Mouse (Mus musculus): ENCODE results near the gene Psmg3. TPM values are rescaled to one million over a fixed set of nuclear protein-coding genes. Genes with fewer than 3 reads are reported as not detected.

The Psmg3 gene
- polyA plus RNA-seq, 1 experiment from 2014 or later: 96.6 TPM

DNA sequence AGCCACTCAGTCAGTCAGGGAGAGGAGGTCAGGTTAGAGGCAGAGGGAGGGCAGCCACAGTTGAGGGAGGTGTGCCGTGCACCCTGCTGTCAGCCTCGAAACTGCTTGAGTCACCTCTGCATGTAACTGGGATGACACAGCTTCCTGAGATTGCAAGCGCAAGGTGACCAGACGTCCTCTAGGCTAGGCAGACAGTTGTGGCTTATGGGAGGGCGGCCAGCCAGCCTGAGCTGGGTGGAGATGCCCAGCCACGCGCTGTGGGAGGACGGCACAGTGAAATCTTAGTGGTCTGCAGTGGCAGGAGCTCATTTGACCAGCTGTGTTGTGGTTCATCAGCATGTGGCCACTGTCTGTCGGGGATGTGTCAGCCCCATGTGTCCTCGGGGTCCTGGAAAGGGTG, 31.7 kb downstream of the Psmg3 start:
- Histone ChIP-seq H3K36me3 (ENCODE audit: control insufficient read depth, insufficient read depth, low read length) (peaks cover 4% of the 10 kb centered on the region), H3K9me3 (ENCODE audit: control insufficient read depth, low read length) (no peaks in the 10 kb centered on the region), H3K4me3 (ENCODE audit: low read depth, low read length) (no peak overlapping the region), H3K4me1 (replicated peaks; ENCODE audit: control insufficient read depth, insufficient read depth, low read length) (peaks cover 61% of the 10 kb centered on the region), H3K9ac (ENCODE audit: low read length) (no peak overlapping the region), H3K27me3 (replicated peaks; ENCODE audit: control insufficient read depth, insufficient read depth, low read length) (no peaks in the 10 kb centered on the region), H3K4me2 (ENCODE audit: low read length) (no peak overlapping the region), H3K27ac (ENCODE audit: low read depth) (no peak overlapping the region)
- DNase-seq (ENCODE audit: low spot score): no peak
- WGBS: 69% methylated on average over 10 of the region's 10 CpGs
- no peak for ATAC-seq (replicated peaks; ENCODE audit: low FRiP score, low TSS enrichment, low read depth)

DNA sequence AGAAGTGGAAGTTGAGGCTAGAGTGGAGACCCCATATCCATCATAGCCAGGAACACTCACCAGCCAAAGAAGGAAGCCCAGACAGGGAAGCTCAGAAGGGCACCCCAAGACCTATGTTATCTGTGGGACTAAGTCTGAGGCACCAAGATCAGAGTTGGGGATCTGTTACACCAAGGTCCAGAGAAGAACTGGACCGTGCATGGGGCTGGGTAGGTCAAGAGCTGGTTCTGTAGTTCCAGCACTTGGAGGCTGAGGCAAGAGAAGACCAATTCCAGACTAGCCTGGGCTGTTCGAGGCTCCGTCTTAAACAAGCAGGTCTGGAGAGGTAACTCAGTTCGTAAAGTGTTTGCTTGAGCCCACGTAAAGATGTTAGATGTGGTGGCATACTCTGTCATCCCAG, 32.5 kb downstream of the Psmg3 start:
- H3K4me3 ChIP-seq (ENCODE audit: low read depth, low read length): no peak overlapping the region
- ATAC-seq (replicated peaks; ENCODE audit: low FRiP score, low TSS enrichment, low read depth) (no peak), DNase-seq (ENCODE audit: low spot score) (no peak)
- WGBS: 87% methylated on average over 5 of the region's 5 CpGs
- H3K9me3 ChIP-seq (ENCODE audit: control insufficient read depth, low read length): no peaks in the 10 kb centered on the region
- peak overlapping the region; percentile 66 for H3K27ac ChIP-seq (ENCODE audit: low read depth)
- H3K27me3 ChIP-seq (replicated peaks; ENCODE audit: control insufficient read depth, insufficient read depth, low read length): no peaks in the 10 kb centered on the region
- peak overlapping the region; percentile 93; the same call in 1 of the 2 replicates for H3K4me2 ChIP-seq (ENCODE audit: low read length)
- peaks cover 61% of the 10 kb centered on the region for H3K4me1 ChIP-seq (replicated peaks; ENCODE audit: control insufficient read depth, insufficient read depth, low read length)
- H3K36me3 ChIP-seq (ENCODE audit: control insufficient read depth, insufficient read depth, low read length): no peaks in the 10 kb centered on the region
- H3K9ac ChIP-seq (ENCODE audit: low read length): no peak overlapping the region

DNA sequence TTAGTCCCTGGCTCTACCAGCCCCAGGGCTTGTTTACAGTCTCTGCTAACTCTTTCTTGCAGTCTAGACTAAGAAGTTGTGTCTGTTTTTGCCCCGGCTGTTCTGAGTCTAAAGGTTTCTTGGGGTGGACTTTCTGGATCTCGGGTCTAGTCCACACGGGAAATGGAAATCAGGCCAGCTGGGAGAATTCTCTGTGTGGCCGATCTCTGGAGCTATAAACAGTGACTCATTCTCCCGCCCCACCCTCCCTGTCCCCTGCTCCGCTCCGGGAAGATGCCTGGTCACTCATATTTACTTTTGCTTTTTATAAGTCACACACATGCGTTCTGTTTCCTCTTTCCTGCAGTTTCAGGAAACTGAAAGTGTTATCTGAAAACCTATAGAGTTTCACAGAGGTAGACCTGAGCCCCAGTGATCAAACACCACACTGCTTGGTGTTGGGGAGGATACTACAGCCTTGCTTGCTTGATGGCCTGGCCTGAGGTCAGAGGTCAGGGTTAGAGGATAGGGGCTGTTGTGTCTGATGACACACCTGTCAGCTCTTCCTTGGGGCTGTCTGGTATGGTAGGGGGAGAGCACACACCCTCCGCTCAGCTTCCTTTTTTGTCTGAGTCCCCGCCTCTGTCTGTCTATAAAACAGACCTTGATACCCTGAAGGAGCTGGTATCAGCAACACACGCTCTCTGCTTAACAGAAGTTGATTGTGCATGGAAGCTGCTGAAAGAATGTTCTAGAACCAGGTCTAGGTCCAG, 33.2 kb downstream of the Psmg3 start:
- ATAC-seq (replicated peaks; ENCODE audit: low FRiP score, low TSS enrichment, low read depth) (no peak), DNase-seq (ENCODE audit: low spot score) (no peak)
- Histone ChIP-seq H3K9me3 (ENCODE audit: control insufficient read depth, low read length) (no peaks in the 10 kb centered on the region), H3K4me2 (ENCODE audit: low read length) (peak overlapping the region; percentile 93), H3K27ac (ENCODE audit: low read depth) (peak overlapping the region; percentile 66), H3K4me3 (ENCODE audit: low read depth, low read length) (peak overlapping the region; percentile 68), H3K4me1 (replicated peaks; ENCODE audit: control insufficient read depth, insufficient read depth, low read length) (peaks cover 60% of the 10 kb centered on the region), H3K36me3 (ENCODE audit: control insufficient read depth, insufficient read depth, low read length) (no peaks in the 10 kb centered on the region), H3K27me3 (replicated peaks; ENCODE audit: control insufficient read depth, insufficient read depth, low read length) (no peaks in the 10 kb centered on the region), H3K9ac (ENCODE audit: low read length) (no peak overlapping the region; the same call in 1 of the 2 replicates)
- WGBS: 24% methylated on average over 11 of the region's 11 CpGs

DNA sequence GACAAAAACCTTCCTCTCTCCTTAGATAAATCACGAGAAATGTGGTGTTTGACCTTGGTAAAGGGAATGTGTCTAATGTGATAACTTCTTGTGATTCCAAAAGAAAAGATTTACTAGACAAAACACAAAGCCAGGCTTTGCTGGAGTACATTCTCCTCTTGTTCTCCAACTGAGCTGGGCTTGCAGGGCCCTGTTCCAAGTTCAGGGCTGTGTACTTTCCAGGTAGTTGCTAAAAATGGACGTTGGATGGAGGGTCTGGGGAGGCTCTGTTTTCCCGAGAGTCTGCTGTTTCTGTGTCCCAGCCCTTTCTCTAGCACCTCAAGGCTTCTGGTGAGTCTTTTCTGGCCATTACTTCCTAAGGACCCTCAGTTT, 33.7 kb downstream of the Psmg3 start:
- WGBS: 28% methylated on average over 3 of the region's 3 CpGs
- Histone ChIP-seq H3K4me1 (replicated peaks; ENCODE audit: control insufficient read depth, insufficient read depth, low read length) (peaks cover 54% of the 10 kb centered on the region), H3K27me3 (replicated peaks; ENCODE audit: control insufficient read depth, insufficient read depth, low read length) (no peaks in the 10 kb centered on the region), H3K27ac (ENCODE audit: low read depth) (peak overlapping the region; percentile 66), H3K4me2 (ENCODE audit: low read length) (peak overlapping the region; percentile 93), H3K36me3 (ENCODE audit: control insufficient read depth, insufficient read depth, low read length) (no peaks in the 10 kb centered on the region), H3K9me3 (ENCODE audit: control insufficient read depth, low read length) (no peaks in the 10 kb centered on the region), H3K4me3 (ENCODE audit: low read depth, low read length) (peak overlapping the region; percentile 68), H3K9ac (ENCODE audit: low read length) (no peak overlapping the region)
- no peak for ATAC-seq (replicated peaks; ENCODE audit: low FRiP score, low TSS enrichment, low read depth)
- no peak for DNase-seq (ENCODE audit: low spot score)

DNA sequence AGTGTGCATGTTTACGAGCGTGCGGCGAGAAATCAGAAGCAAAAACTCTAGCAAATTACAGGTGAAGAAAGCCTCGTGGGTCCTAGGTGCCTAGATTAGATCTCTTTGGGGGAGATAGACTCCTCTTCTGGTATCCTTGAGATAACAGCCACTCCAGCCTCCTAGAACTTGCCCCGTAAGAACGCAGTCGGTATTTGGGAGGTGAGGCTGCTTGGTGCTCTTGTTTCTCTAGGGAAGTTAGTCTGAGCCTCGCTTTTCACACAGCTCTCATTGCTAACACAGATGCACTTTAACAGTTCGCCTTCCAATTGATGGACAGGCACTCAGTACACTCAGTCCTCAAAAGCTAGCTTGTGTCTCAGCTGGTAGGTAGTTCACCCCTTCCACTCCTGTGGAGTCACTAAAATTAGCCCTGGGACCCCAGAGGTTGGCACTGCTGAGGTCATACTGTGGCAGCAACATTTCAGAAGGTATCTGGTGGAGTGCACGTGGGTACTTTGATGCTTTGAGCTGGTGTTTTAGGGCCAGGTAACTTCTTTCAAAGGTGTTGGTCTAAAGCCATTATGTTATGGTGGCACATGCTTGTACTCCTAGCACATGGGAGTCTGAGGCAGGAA, 34.4 kb downstream of the Psmg3 start:
- Histone ChIP-seq H3K4me2 (ENCODE audit: low read length) (peak overlapping the region; percentile 93), H3K27ac (ENCODE audit: low read depth) (no peak overlapping the region), H3K9me3 (ENCODE audit: control insufficient read depth, low read length) (no peaks in the 10 kb centered on the region), H3K4me1 (replicated peaks; ENCODE audit: control insufficient read depth, insufficient read depth, low read length) (peaks cover 47% of the 10 kb centered on the region), H3K4me3 (ENCODE audit: low read depth, low read length) (peak overlapping the region; percentile 68), H3K9ac (ENCODE audit: low read length) (peak overlapping the region; percentile 67), H3K27me3 (replicated peaks; ENCODE audit: control insufficient read depth, insufficient read depth, low read length) (no peaks in the 10 kb centered on the region), H3K36me3 (ENCODE audit: control insufficient read depth, insufficient read depth, low read length) (no peaks in the 10 kb centered on the region)
- no peak for ATAC-seq (replicated peaks; ENCODE audit: low FRiP score, low TSS enrichment, low read depth)
- 14% methylated on average over 11 of the region's 11 CpGs for WGBS
- no peak for DNase-seq (ENCODE audit: low spot score)

DNA sequence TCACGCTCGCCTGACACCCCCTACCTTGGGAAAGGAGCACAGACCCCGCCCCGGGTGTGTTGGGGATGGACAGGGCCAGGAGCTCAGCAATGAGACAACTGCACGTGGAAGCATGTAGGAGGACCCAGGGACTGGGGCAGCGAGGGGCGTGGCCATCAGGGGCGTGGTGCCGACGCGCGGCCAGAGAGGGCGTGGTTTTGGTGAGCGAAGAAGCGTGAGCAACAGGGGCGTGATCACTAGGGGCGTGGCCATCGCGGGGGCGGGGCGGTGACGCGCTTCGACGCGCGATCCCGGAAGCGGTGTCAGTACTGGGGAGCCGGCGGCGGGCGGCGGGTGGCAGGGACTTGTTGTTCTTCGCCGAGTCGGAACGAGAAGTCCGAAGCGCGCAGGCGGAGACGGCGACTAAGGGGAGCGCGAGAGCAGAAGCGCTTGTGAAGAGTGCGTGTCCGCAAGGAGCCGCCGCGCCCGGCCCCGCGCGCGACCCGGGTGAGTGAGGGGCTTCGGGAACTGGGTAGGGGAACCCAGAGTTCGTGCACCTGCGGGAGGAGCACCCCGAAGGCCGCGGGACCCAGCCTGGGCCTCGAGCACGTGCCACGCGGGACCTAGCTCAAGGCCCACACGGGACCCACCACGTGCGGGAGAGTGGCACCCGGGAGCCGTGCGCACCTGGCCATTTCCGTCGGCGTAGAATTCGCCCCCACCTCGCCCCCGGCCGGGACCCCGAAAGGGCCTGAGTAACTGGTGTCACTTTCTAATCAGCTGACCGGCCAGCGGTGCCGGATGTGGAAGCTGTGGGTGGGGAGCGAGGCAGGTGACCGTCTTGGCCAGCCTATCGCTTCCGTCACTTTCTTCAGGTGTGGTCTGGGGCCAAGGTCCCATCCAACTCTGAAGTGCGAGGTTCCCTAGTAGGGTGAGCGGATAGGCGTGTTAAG, 35.2 kb downstream of the Psmg3 start, which contains the start of gene Mafk:
Mafk (plus strand) TSS at position 287 of the 932 bp plus-strand sequence.
- H3K4me3 ChIP-seq (ENCODE audit: low read depth, low read length): peak within 1 kb of the TSS; percentile 68
- peak within 1 kb of the TSS; percentile 74 for H3K27ac ChIP-seq (ENCODE audit: low read depth)
- peak within 1 kb of the TSS; percentile 93 for H3K4me2 ChIP-seq (ENCODE audit: low read length)
- no peaks in the 10 kb centered on the region for H3K27me3 ChIP-seq (replicated peaks; ENCODE audit: control insufficient read depth, insufficient read depth, low read length)
- H3K9ac ChIP-seq (ENCODE audit: low read length): peak within 1 kb of the TSS; percentile 67
- ATAC-seq (replicated peaks; ENCODE audit: low FRiP score, low TSS enrichment, low read depth): peak; percentile 89
- H3K9me3 ChIP-seq (ENCODE audit: control insufficient read depth, low read length): no peaks in the 10 kb centered on the region
- peak; percentile 99 for DNase-seq (ENCODE audit: low spot score)
- WGBS: under 1% methylated on average over 83 of the region's 92 CpGs
- no peaks in the 10 kb centered on the region for H3K36me3 ChIP-seq (ENCODE audit: control insufficient read depth, insufficient read depth, low read length)
- peaks cover 39% of the 10 kb centered on the region for H3K4me1 ChIP-seq (replicated peaks; ENCODE audit: control insufficient read depth, insufficient read depth, low read length)

DNA sequence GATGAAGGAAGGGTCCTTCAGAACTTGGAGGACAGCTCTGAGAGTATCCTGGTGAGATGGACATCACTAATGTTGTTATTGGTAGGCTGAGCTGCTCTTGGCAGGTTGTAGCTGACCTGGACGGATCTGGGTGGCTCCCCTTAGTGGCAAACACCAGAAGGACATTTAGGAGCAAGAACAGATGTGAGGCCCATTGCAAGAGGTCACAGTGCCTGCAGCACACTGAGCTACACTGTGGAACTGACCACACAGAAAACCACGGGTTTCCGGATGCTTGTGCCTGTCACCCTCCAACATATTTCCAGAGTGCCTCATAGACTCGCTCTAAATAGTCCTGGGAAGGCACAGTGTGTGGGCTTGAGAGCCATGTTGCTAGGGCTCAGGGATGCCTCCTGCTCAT, 37.2 kb downstream of the Psmg3 start:
- Histone ChIP-seq H3K4me2 (ENCODE audit: low read length) (no peak overlapping the region), H3K27me3 (replicated peaks; ENCODE audit: control insufficient read depth, insufficient read depth, low read length) (no peaks in the 10 kb centered on the region), H3K9ac (ENCODE audit: low read length) (no peak overlapping the region), H3K36me3 (ENCODE audit: control insufficient read depth, insufficient read depth, low read length) (no peaks in the 10 kb centered on the region), H3K27ac (ENCODE audit: low read depth) (no peak overlapping the region), H3K9me3 (ENCODE audit: control insufficient read depth, low read length) (no peaks in the 10 kb centered on the region), H3K4me1 (replicated peaks; ENCODE audit: control insufficient read depth, insufficient read depth, low read length) (peaks cover 28% of the 10 kb centered on the region), H3K4me3 (ENCODE audit: low read depth, low read length) (no peak overlapping the region)
- no peak for DNase-seq (ENCODE audit: low spot score)
- WGBS: 54% methylated on average over 4 of the region's 4 CpGs
- no peak for ATAC-seq (replicated peaks; ENCODE audit: low FRiP score, low TSS enrichment, low read depth)

DNA sequence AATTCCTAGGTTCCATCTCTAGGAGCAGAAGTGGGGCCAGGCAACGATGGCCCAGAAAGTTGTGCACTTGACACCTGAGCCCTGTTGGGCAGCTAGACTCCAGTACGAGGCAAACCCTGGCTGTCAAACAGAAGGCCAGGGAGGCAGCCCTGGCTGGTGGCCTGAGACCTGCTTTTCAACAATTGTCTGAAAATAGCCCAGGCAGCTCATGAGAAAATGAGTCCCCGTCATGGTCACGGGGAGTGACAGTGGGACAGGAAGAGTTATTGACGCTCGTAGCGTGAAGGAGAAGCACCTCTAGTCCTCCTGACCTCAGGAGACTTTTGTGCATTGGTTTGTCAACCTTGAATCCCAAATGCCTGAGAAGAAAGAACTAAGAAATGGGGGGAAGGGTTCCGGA, 45.3 kb downstream of the Psmg3 start:
- DNase-seq (ENCODE audit: low spot score) (no peak), ATAC-seq (replicated peaks; ENCODE audit: low FRiP score, low TSS enrichment, low read depth) (no peak)
- Histone ChIP-seq H3K9me3 (ENCODE audit: control insufficient read depth, low read length) (no peaks in the 10 kb centered on the region), H3K27me3 (replicated peaks; ENCODE audit: control insufficient read depth, insufficient read depth, low read length) (no peaks in the 10 kb centered on the region), H3K4me2 (ENCODE audit: low read length) (no peak overlapping the region), H3K4me3 (ENCODE audit: low read depth, low read length) (no peak overlapping the region), H3K27ac (ENCODE audit: low read depth) (no peak overlapping the region), H3K4me1 (replicated peaks; ENCODE audit: control insufficient read depth, insufficient read depth, low read length) (no peaks in the 10 kb centered on the region), H3K9ac (ENCODE audit: low read length) (no peak overlapping the region), H3K36me3 (ENCODE audit: control insufficient read depth, insufficient read depth, low read length) (no peaks in the 10 kb centered on the region)
- WGBS: 81% methylated on average over 8 of the region's 8 CpGs

Measured in intestine, embryonic 14.5 days (tissue).